Mouse (Mus musculus): ENCODE results near the gene Brca1. TPM values are rescaled to one million over a fixed set of nuclear protein-coding genes. Genes with fewer than 3 reads are reported as not detected.
"Not testable (repeated sequence)": the region's sequence is repeated elsewhere in the genome, so short reads cannot be mapped to it uniquely, and the experiment has no call there.

Gene Brca1
- 1.3 and 2.1 TPM in 2 replicates for polyA plus RNA-seq (2012; rRNA removed)

- whole genome bisulfite sequencing: under 1% methylated on average over 43 of the region's 43 CpGs
- DNase-seq (ENCODE audit: low read depth, low spot score): peak; percentile 96
These were observed at the start of gene Brca1, which contains the start of gene Nbr1 for GRCm38 (mm10) chr11:101551751-101552475. TSS of gene Brca1 (minus strand) at chr11:101551955. TSS of gene Nbr1 (plus strand) at chr11:101552149.

- WGBS: 69% methylated on average over 6 of the region's 6 CpGs
- DNase-seq (ENCODE audit: low read depth, low spot score): no peak
These were observed 47.4 kb upstream of the Brca1 start, which contains the start of gene Gm11634 for GRCm38 (mm10) chr11:101599156-101599555. TSS of gene Gm11634 (minus strand) at chr11:101599256.

- 34% methylated on average over 12 of the region's 12 CpGs for WGBS
- no peak for DNase-seq (ENCODE audit: low read depth, low spot score)
These were observed 38.4 kb upstream of the Brca1 start for GRCm38 (mm10) chr11:101589989-101590624.

- DNase-seq (ENCODE audit: low read depth, low spot score): peak; percentile 83
- 10% methylated on average over 5 of the region's 5 CpGs for WGBS
These were observed 37.7 kb upstream of the Brca1 start for GRCm38 (mm10) chr11:101589444-101589843.

GRCm38 (mm10) chr11:101588868-101589267 lies 37.1 kb upstream of the Brca1 start:
- WGBS: 91% methylated on average over 7 of the region's 7 CpGs
- no peak for DNase-seq (ENCODE audit: low read depth, low spot score)

GRCm38 (mm10) chr11:101587676-101588075 lies 35.9 kb upstream of the Brca1 start:
- DNase-seq (ENCODE audit: low read depth, low spot score): no peak
- 84% methylated on average over 10 of the region's 10 CpGs for WGBS

- WGBS: 77% methylated on average over 4 of the region's 4 CpGs
- no peak for DNase-seq (ENCODE audit: low read depth, low spot score)
These were observed 34.0 kb upstream of the Brca1 start for GRCm38 (mm10) chr11:101585805-101586204.

- WGBS: 97% methylated on average over 1 of the region's 1 CpGs
- not testable (repeated sequence) for DNase-seq (ENCODE audit: low read depth, low spot score)
These were observed 33.3 kb upstream of the Brca1 start for GRCm38 (mm10) chr11:101585031-101585430.

GRCm38 (mm10) chr11:101583205-101583604 lies 31.4 kb upstream of the Brca1 start:
- 97% methylated on average over 2 of the region's 2 CpGs for WGBS
- DNase-seq (ENCODE audit: low read depth, low spot score): no peak

- WGBS: 10% methylated on average over 31 of the region's 31 CpGs
These were observed 30.6 kb upstream of the Brca1 start, which contains the start of gene Tmem106a for GRCm38 (mm10) chr11:101582054-101583035. TSS of gene Tmem106a (plus strand) at chr11:101582242.

GRCm38 (mm10) chr11:101581081-101581764 lies 29.5 kb upstream of the Brca1 start:
- no peak for DNase-seq (ENCODE audit: low read depth, low spot score)
- WGBS: 67% methylated on average over 6 of the region's 6 CpGs

More at GRCm38 (mm10) chr11:101582054-101583035, 30.6 kb upstream of the Brca1 start, which contains the start of gene Tmem106a:
- DNase-seq (ENCODE audit: low read depth, low spot score): peak; percentile 75

GRCm38 (mm10) chr11:101576116-101576515 lies 24.4 kb upstream of the Brca1 start:
- no peak for DNase-seq (ENCODE audit: low read depth, low spot score)
- WGBS: 79% methylated on average over 6 of the region's 6 CpGs

- DNase-seq (ENCODE audit: low read depth, low spot score): peak; percentile 42
- WGBS: 51% methylated on average over 3 of the region's 3 CpGs
These were observed 16.7 kb upstream of the Brca1 start for GRCm38 (mm10) chr11:101568421-101568820.

GRCm38 (mm10) chr11:101562391-101562790 lies 10.6 kb upstream of the Brca1 start:
- 20% methylated on average over 5 of the region's 5 CpGs for WGBS

GRCm38 (mm10) chr11:101556954-101557353 lies 5.2 kb upstream of the Brca1 start:
- 24% methylated on average over 2 of the region's 2 CpGs for WGBS
- no peak for DNase-seq (ENCODE audit: low read depth, low spot score)

More at GRCm38 (mm10) chr11:101562391-101562790, 10.6 kb upstream of the Brca1 start:
- no peak for DNase-seq (ENCODE audit: low read depth, low spot score)

- DNase-seq (ENCODE audit: low read depth, low spot score): peak; percentile 39
- 44% methylated on average over 7 of the region's 7 CpGs for WGBS
These were observed 4.8 kb upstream of the Brca1 start for GRCm38 (mm10) chr11:101556541-101556940.

- WGBS: 1% methylated on average over 8 of the region's 8 CpGs
- DNase-seq (ENCODE audit: low read depth, low spot score): peak; percentile 35
These were observed 1.7 kb upstream of the Brca1 start for GRCm38 (mm10) chr11:101553354-101553930.

GRCm38 (mm10) chr11:101552476-101553300 lies 933 bp upstream of the Brca1 start:
- under 1% methylated on average over 37 of the region's 37 CpGs for WGBS
- peak; percentile 100 for DNase-seq (ENCODE audit: low read depth, low spot score)

Data from large intestine, adult 2 months (tissue).